Mouse (Mus musculus) erythroblast, embryonic 14.5 days (primary cell): ENCODE measurements around the gene Gnat1. TPM values are rescaled to one million over a fixed set of nuclear protein-coding genes. Genes with fewer than 3 reads are reported as not detected.
A peak's percentile ranks its signal among the peaks of the same experiment; 100 is the strongest.

Experiments
- H3K27me3 ChIP-seq: 2 replicates; pipeline ENCODE4 v1.6.1; 2012; ENCODE audit warnings: inconsistent platforms; ENCODE audit not compliant: control insufficient read depth
- H3K36me3 ChIP-seq: 2 replicates; pipeline ENCODE4 v1.6.1; 2012; ENCODE audit warnings: mild to moderate bottlenecking, inconsistent platforms; ENCODE audit not compliant: control insufficient read depth
- H3K4me1 ChIP-seq: 2 replicates; pipeline ENCODE4 v1.6.1; 2012; ENCODE audit warnings: inconsistent platforms; ENCODE audit not compliant: control insufficient read depth
- H3K4me3 ChIP-seq: replicated peaks from 2 replicates; pipeline ENCODE3; 2012; ENCODE audit warnings: moderate library complexity, mild to moderate bottlenecking, inconsistent platforms
- H3K9me3 ChIP-seq: 2 replicates; pipeline ENCODE4 v1.6.1; 2012; ENCODE audit warnings: low read length, inconsistent platforms, mixed read lengths; ENCODE audit not compliant: control insufficient read depth
- GATA1 ChIP-seq: IDR thresholded peaks from 2 replicates; pipeline ENCODE4 v1.6.1; 2012; ENCODE audit warnings: low read length, inconsistent platforms, mixed read lengths
- TAL1 ChIP-seq: IDR thresholded peaks from 3 replicates; pipeline ENCODE4 v1.6.1; 2012; ENCODE audit warnings: low read length, inconsistent platforms, mixed read lengths
- polyA plus RNA-seq: library from polyadenylated mRNA; stranded (reverse); fragments of >175 nt; gene quantifications from 2 replicates; pipeline ENCODE4 v1.2.3, GENCODE M21; 2012

Gene Gnat1
- polyA plus RNA-seq, 1 experiment = not detected

DNA sequence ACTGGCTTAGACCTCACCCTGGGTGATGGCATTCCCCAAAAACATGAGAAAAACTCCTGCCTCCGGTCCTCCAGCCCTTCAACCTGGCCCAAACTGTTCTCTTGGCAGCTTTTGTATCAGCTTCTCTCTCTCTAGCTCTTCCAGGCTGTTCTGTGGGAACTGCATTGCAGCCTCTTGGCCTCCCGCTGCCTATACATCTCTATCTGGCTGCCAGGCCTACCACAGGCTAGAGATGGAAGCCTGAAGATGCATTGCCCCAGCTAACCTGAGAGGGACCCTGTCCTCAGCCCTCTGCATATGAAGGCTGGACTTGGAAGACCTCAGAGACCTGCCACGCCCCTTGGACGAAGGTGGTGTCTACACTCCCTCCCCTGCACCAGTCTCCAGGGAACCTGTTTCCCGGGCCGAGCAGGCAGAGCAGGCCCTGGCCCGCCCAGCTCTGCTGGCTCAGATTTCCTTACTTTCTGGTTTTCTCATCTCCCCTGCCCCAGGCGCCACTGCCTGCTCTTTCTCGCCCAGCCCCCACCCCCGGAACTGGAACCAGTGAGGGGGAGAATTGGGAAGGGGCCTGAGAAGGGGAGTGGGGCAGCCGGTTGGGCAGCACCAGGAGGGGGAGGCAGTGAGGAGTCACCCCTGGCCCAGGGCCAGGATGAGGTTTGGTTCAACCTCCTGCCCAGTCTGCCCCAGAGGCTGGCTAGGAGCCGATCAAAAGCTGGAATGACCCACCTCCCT is 34.9 kb upstream of the Gnat1 start:
- TF ChIP-seq TAL1 (no peak), GATA1 (no peak)
- no peaks in the 10 kb centered on the region for H3K36me3 ChIP-seq
- H3K27me3 ChIP-seq = peaks cover 69% of the 10 kb centered on the region
- no peak overlapping the region for H3K4me3 ChIP-seq
- peaks cover 10% of the 10 kb centered on the region for H3K4me1 ChIP-seq
- H3K9me3 ChIP-seq = no peaks in the 10 kb centered on the region

DNA sequence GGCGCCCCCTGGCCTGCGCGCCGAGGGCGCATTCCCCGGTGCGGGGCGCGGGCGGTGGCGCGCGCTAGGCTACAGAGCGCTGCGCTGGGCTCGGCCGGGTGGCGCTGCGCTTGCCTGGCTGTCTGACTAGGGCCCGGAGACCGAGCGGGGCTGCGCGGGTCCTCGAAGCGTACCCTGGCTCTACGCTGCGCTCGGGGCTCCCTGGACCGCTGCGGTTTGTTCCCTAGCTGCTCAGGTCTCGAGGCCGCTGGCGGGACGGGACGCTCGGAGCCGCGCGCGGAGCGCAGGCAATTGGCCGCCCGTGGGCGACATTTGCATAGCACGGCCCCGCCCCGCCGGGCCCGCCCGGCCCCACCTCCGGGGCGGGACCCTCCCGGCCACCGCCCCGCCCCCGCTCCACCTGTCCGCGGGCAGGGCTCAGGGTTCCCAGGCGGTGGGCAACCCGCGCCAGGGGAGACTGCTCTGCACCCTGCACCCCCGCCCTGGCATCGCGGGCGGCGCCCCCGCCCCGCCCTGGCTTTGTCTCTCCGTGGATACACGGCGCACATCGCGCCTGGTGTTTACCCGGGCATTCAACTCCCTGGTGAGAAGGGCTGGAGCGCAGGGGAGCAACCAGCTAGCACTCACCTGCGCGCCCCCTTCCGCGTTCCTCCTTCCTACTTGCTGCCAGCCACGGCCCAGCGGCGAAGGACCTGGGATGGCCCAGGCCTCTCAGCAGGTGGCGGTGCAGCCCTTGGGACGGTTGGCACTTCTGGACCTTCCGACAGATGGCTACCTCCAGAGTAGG is 30.4 kb upstream of the Gnat1 start, which contains the start of gene Sema3f:
TSS of gene Sema3f (minus strand) at position 779 of the 787 bp plus-strand sequence.
- peaks cover 17% of the 10 kb centered on the region for H3K4me1 ChIP-seq
- H3K36me3 ChIP-seq = no peaks in the 10 kb centered on the region
- H3K27me3 ChIP-seq = peaks cover 88% of the 10 kb centered on the region
- peaks cover 2% of the 10 kb centered on the region; the same call in 1 of the 2 replicates for H3K9me3 ChIP-seq
- TF ChIP-seq GATA1 = no peak
- no peak for TF ChIP-seq TAL1
- H3K4me3 ChIP-seq = peak within 1 kb of the TSS; percentile 55

DNA sequence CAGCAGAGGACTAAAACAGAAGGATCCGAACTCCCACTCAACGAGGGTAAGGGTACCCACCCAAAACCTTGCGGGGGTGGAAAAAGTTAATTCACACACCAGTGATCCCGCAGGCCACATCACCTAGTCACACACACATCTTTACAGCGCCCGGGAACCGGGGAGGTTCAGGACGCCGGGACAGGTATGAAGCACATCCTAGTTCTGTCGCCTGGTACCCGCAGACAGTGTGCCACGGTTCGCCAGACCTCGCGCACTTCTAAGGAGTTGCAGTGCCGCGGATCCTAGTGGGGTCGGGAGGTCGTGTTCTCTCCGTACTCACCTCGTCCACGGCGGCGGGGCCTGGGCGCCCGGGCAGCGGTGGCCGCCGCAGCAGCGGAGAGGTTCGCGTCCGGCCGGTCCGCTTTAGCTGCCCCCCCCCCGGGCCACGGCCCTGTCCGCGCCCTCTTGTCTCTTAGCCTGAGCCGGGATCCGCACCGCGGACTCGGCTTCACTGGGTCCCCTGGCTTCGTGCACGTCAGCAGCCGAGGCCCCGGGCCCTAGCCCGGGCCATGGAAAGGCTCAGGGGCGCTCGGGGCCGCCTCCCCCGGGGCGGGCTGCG is 29.7 kb upstream of the Gnat1 start:
- no peaks in the 10 kb centered on the region for H3K36me3 ChIP-seq
- TF ChIP-seq GATA1 (no peak), TAL1 (no peak)
- H3K4me1 ChIP-seq = peaks cover 17% of the 10 kb centered on the region
- peaks cover 87% of the 10 kb centered on the region for H3K27me3 ChIP-seq
- peak overlapping the region; percentile 55 for H3K4me3 ChIP-seq
- H3K9me3 ChIP-seq = peaks cover 2% of the 10 kb centered on the region; the same call in 1 of the 2 replicates

DNA sequence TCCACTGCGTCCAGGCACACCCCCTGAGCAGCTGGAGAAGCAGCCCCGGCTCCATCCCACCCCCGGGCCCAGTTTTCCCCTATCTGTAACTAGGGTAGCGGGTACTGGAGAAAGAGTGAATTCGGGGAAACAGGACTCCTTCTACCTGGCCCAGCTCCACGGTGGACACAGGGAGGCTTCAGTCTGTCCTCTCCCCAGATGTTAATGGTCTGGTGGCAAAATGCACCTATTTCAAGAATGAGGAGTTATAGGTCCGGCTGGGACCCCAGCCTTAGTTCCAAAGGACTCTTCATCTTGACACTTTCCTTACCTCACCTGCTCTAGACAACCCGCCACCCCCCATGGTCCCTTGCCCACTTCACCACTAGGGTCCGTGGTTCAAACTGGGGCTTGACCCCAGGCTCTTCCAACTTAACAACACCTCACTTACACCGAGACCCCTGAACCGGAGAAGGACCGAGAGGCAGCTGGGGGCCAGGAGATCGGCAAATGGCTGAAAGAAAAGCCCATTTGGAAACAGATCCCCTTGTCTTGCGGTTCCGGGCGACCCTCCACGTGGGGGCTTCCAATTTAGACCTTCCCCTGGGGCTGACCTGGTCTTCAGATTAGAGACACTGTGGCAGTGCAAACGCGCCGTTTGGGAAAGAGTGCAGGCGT is 29.1 kb upstream of the Gnat1 start:
- H3K27me3 ChIP-seq = peaks cover 84% of the 10 kb centered on the region
- H3K4me1 ChIP-seq = peaks cover 17% of the 10 kb centered on the region
- no peak overlapping the region for H3K4me3 ChIP-seq

DNA sequence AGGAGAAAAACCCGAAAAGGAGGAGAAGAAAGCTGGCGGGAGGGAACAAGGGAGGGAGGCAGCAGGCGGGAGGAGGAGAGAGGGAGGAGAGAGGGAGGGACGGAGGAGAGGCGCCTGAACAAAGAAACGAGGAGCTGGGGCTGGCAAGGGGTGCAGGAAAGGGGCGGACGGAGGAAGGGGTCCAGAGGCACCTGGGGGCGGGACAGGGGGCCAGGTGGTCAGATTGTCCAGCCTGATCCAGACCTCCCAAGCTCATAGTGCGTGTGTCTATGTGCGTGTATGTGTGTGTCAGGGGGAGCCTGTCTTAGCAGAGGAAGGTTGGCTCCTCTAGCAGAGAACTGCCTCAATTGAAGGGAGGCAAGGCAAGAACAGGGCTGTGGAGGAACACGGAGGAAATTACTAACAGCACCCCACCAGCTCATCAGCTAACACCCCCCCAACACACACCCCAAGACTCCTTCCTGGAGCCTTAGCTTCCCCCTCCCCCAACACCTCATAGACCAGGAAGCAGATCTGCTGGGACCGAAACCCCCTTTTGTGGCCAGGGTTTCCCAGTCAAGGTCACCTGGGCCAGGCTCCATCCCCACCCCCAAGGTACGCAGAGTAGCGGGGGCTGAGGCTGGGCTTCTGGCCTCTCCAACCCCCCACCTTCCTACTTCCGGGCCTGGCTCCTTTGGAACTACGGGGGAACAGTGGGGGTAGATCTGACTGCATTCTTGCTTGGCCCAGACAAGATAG is 28.4 kb upstream of the Gnat1 start:
- Histone ChIP-seq H3K27me3 (peaks cover 81% of the 10 kb centered on the region), H3K4me3 (no peak overlapping the region), H3K9me3 (peaks cover 2% of the 10 kb centered on the region; the same call in 1 of the 2 replicates), H3K36me3 (no peaks in the 10 kb centered on the region), H3K4me1 (peaks cover 17% of the 10 kb centered on the region)
- TF ChIP-seq TAL1 (no peak), GATA1 (no peak)

More for the DNA sequence above, 29.1 kb upstream of the Gnat1 start:
- peaks cover 2% of the 10 kb centered on the region; the same call in 1 of the 2 replicates for H3K9me3 ChIP-seq
- no peak for TF ChIP-seq GATA1
- TF ChIP-seq TAL1 = no peak
- no peaks in the 10 kb centered on the region for H3K36me3 ChIP-seq

DNA sequence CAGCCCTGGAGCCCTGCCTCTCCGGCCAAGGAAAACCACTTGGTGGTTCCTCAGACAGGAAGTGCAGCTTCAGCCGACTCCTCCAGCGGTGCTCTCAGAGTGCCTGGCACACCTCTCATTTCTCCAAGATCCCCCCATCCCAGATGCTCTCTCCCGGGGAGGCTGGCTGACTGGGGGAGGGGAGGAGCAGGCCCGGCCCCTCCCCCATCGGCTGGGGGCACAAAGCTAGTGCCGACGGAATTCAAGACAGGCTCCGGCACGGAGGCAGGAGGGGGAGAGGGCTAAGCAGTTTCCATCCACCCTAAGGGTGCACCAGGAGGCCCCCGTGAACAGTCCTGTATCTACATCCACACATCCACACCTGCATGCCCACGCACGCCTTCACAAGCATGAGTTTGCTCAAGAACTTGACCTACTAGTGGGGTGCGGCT is 27.3 kb upstream of the Gnat1 start:
- Histone ChIP-seq H3K4me3 (no peak overlapping the region), H3K9me3 (peaks cover 2% of the 10 kb centered on the region; the same call in 1 of the 2 replicates), H3K4me1 (peaks cover 17% of the 10 kb centered on the region), H3K27me3 (peaks cover 78% of the 10 kb centered on the region), H3K36me3 (no peaks in the 10 kb centered on the region)
- TF ChIP-seq TAL1 = no peak
- no peak for TF ChIP-seq GATA1

- H3K27me3 ChIP-seq = peaks cover 58% of the 10 kb centered on the region
- H3K36me3 ChIP-seq = no peaks in the 10 kb centered on the region
- H3K4me1 ChIP-seq = peaks cover 2% of the 10 kb centered on the region; the same call in 1 of the 2 replicates
- TF ChIP-seq GATA1 (no peak), TAL1 (no peak)
- H3K4me3 ChIP-seq = no peak overlapping the region
- no peaks in the 10 kb centered on the region for H3K9me3 ChIP-seq
These were observed 24.0 kb upstream of the Gnat1 start for GRCm38 (mm10) chr9:107703337-107704122.
